Mouse (Mus musculus) CD4-positive, CD25-positive, alpha-beta regulatory T cell, adult 2 months (primary cell): ENCODE data around the gene Ylpm1.

ENCODE experiments used
- DNase-seq: peaks from one replicate; pipeline ENCODE4 v3.0.0-alpha.2; 2012; ENCODE audit warnings: low read depth, low spot score

Ylpm1 gene

DNA sequence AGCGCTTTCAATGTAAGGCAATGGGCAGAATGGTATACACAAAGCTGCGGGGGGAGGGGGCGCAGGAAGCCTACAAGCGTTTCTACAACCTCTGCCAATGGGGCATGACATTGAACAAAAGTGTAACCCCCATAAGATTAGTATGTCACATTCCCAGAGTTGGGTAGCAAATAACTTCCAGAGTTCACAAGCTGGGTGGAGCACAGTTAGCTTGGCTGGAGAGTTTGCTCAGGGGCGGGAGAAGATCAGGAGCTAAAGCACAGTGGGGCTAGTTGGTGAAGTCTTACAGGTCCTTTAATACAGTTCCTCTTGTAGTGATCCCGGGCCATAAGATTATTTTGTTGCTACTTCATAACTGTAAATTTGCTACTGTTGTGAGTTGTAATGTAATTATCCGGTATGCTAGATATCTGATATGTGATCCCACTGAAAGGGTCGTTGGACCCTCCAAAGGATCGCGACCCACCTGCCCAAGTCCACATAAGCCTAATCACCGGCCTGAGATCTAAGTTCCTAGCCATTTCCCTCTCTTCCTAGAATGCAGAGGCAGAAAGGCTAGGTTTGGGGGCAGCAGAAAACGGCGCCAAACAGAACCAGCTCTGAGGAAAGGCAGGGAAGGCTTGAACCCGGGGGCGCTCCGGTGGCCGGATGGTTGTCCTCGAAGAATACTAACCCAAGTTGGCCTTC is 114.0 kb downstream of the Ylpm1 start:
- DNase-seq: peak; percentile 30

DNA sequence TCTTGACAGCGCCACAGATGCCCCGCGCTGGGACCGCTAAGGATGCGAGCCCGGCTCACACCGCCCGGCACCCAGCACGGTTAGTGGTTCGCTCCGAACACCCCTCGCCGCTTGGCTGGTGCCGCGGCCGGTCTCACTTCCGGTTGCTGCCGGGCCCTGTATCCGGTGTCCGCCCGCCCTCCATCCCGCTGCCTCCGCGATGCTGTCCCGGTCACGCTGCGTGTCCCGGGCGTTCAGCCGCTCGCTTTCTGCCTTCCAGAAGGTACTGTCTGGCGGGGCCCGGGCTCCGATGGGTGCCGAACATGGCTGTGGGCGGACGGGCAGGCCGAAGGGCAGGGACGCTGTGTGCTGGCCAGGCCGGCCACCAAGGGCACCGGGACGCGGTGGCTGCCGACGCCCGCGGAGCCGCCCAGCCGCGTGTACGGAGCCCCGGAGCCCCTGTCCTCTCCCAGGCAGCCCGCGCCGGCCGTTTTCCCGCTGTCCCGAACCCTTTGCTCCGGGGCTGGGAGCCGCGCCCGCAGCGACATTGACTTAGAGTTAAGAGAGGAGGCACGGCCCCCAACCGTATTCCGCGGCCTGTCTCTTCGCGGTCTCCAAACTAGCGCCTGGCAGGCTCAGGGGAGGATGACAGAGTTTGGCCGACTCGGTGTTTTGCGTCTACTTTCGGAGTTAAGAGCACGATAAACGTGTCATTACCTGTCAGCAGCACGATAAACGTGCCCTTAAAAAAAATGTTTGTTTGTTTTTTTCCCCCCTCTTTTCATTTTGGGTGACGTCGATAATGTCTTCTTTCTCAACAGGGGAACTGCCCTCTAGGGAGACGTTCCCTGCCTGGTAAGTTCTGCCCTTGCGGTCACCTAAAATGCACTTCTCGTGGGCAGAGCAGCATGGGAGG is 114.8 kb downstream of the Ylpm1 start, which contains the start of the genes Prox2 and Dlst:
Prox2 (minus strand) TSS at position 62 of the 895 bp plus-strand sequence.
Dlst (plus strand) TSS at position 136 of the 895 bp plus-strand sequence.
- peak; percentile 88 for DNase-seq

DNA sequence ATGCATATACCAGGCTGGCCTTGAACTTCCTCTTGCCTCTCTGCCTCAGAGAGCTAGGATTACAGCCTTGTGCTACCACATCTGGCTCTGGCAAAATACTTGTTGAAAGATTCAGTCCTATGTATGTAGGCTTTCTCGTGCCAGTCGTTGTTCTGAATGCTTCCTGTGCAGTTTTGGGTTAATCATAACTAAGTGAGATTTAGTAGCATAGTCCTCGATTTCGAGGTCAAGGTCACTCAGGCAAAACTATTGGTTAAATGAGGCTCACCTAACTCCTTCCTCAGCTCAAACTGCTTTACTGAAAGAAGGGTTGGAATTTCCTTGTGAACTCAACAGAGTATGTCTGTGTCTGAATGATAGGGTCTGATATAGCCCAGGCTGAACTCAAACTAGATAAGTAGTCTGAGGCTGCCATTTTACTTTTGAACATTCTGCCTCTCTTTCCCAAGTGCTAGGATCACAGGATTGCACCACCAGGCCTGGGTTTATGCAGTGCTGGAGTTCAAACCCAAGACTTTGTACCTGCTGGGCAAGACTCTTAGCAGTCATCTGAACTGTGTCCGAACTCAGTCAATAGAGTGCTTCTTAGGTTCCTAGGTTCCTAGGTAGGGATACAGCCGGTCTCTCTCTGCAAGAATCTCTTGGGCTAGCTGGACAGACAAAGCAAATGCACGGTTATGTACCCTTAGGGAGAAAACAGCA is 116.6 kb downstream of the Ylpm1 start:
- DNase-seq: no peak

DNA sequence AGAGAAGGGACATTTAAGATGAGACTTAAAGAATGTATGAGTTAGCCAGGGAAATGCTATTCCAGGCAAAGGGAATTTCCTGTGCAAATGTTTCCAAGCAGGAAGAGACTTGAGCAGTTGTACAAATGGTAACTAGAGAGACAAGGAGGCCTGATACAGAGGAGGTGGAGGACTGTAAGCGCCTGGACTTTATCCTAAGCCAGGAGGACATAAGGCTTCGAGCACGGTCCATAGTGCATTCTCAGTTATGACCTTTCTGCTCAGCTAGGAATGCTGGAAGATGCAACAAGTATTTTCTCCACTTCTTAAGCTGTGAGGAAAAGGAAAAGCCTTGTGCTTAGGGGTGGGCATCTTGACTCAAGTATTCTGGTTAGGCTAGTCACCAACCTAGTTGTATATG is 117.2 kb downstream of the Ylpm1 start:
- no peak for DNase-seq

DNA sequence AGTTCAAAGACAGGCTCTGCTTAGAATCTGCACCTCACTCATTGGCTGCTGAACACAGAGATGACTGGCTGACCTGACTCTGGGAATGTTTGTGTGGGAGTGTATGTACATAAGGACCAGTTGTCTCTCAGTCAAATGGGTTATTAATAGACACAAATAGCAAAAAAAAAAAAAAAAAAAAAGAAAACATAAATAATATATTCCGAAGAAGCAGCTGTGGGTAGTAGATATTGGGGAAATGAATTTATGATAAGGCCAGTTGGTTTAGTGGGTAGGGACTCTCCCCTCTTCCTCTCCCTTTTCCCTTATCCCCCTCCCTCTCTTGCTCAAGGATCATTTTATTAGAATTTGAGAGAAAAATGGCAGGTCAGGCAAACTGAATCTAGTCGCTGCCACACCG is 117.8 kb downstream of the Ylpm1 start:
- DNase-seq: no peak

DNA sequence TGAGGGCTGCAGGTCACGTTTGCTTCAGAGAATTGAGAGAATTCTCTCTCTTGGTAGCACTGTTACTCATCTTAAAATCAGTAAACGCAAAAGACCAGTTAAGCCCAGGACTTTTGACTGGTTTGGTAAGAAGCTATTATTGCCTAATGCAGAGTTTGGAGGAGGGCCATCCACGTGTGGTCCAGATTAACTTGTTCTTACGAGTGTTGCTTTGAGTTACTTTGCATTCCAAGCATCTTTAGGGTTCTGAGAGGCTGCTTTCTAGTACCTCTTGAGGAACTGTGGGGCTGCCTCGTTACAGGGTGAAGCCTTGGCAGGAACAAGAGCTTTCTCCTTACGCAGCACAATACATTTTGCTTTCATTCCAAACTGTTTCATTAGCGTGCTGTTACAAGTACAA is 119.6 kb downstream of the Ylpm1 start:
- no peak for DNase-seq
